Mouse (Mus musculus): ENCODE results near the gene Gm6526.
"Not testable (repeated sequence)": the region's sequence is repeated elsewhere in the genome, so short reads cannot be mapped to it uniquely, and the experiment has no call there.

The Gm6526 gene

DNA sequence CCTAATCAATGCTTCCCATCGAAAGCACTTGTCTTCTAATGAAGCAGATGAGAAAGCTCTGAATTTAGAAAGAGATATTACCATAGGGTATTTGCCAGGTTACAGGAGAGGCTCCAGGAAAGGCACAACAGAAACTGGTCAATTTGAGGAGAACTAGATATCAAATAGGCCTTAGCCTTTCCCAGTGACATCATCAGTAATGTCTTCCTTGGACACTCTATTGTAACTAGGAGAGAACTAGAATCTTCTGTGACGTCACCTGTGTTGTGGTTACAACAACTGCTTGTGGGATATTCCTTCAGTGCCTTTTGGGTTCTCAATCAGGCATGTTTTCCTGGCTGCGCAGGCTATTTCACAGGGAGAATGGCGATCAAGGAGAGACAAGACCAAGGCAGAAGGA lies at the start of gene Gm6526:
Gene Gm6526, plus strand, starts transcription at position 301 of the 400 bp plus-strand sequence.
- not testable (repeated sequence) for DNase-seq (ENCODE audit: low spot score)

DNA sequence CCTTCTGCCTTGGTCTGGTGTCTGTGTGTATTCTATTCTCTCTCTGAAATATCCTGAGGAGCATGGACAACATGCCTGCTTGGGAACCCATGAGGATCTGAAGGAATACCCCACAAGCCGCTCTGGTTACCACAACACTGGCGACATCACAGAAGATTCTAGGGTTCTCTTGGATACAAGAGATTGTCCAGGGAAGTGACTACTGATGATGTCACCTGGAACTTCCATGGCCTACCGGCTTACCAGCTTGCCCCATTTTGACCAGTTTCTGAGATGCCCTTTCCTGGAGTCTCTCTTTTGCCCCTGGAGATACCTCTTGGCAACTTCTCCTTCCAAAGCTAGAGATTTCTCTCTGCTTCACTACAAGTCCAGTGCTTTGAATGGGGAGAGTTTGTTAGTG lies 20.3 kb upstream of the Gm6526 start, which contains the start of gene Gm16506:
Gene Gm16506, minus strand, starts transcription at position 101 of the 400 bp plus-strand sequence.
- not testable (repeated sequence) for DNase-seq (ENCODE audit: low spot score)

DNA sequence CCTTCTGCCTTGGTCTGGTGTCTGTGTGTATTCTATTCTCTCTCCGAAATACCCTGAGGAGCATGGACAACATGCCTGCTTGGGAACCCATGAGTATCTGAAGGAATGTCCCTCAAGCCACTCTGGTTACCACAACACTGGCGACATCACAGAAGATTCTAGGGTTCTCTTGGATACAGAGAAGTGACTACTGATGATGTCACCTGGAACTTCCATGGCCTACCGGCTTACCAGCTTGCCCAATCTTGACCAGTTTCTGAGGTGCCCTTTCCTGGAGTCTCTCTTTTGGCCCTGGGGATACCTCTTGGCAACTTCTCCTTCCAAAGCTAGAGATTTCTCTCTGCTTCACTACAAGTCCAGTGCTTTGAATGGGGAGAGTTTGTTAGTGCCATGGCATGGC lies 37.0 kb downstream of the Gm6526 start, which contains the start of gene Gm8180:
Gene Gm8180, minus strand, starts transcription at position 101 of the 400 bp plus-strand sequence.
- DNase-seq (ENCODE audit: low spot score), result not testable (repeated sequence)

DNA sequence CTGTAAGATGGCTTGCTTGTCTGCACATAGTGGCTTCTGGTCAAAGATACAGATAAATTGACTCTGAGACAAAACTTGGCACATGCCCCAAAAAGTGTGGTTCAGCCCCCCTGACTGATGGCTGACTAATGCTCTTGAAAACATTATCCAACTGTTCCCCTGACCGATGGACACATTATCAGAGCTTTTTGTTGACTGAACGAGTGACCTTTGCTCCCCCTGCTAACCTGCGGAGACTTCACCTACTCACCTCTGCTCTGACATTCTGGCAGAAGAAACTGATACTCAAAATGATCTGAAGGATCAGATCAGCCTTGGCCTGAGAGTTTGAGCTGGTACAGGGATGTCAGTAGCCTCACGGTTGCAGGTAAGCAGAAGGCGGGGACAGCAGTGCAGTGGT lies 46.1 kb downstream of the Gm6526 start:
- DNase-seq (ENCODE audit: low spot score), result not testable (repeated sequence)

DNA sequence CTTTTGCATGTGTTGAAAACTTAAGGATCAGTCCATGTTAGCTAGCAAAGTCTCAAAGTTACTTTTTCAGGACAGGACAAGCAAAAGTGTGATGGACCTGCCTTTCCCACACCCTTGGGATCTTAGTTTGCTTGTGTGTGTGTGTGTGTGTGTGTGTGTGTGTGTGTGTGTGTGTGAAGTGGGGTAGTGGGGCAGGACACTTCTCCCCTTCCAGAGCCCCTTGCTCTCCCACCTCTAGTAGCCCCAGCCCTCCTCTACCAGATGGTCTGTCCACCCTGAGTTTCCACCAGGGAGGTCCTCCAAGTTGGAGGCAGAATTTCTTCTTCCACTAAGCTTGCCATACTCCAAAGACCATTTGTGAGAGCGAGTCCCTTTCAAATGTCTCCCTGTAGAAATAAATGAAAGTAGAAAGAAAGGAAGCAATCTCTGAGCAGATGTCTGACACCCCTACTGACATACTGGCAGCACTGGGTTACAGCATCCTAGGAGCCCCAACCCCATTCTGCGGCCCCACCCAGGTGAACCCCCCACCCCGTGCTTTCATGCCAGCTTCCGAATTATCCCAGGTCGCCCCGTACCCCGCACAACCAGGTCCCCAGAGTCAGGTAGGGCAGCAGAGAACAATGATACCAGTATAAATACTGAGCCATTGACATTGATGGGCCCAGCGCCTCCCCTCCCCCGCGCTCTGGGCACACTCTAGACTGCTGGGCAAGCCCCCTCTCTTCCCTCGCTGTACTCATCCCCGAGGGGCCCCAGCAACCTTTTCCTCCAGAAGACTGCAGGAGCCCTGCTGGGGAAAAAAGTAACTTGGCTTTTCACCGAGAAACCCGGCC lies 48.6 kb downstream of the Gm6526 start:
- no peak for DNase-seq (ENCODE audit: low spot score)

DNA sequence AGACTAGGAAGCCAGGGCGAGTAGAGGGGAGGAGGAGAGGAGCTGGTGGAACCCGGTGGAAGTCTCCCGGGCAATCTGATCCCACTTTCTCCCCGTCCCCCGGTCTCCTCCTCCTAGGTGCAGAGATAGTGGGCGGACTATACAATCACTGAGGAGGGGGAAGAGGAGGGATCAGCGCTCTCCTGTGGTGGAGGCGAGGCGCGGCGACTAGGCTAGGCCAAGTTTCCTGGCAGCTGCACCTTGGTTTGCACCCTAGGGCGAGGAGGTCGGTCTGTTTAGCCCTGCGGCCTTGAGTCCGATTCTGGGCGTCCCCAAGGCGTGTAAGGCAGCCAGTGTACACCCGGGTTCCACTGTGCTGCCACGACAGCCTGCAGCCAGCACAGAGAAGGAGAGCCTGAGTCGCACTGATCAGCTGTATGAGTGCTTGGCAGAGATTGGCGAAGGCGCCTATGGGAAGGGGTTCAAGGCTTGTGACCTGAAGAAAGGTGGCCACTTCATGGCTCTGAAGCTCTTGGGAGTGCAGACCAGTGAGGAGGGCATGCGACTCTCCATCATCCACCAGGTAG lies 49.3 kb downstream of the Gm6526 start:
- not testable (repeated sequence) for DNase-seq (ENCODE audit: low spot score)

DNA sequence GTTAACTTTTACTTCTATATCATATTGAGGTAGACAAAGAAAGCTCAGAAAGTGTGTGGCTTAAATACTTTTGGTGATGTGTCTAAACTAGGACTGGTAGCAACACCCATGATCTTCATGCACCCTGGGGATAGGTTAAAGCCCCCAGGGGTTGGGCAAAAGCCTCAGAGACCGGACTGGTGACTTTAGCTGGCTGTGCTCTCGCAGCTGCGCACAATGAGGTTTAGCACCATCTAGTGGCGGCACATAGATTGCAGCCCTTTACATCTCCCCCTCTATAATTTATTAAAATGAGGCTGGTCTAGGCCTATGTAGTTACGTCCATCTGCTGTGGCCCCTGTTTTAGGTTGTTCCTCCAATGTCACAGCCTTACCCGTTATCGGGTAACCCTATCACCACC lies 56.8 kb downstream of the Gm6526 start:
- DNase-seq (ENCODE audit: low spot score), result not testable (repeated sequence)

Data from urinary bladder, postnatal 25 days (tissue).